Mouse (Mus musculus): Measurements from ENCODE around the gene Slc36a3. TPM values are rescaled to one million over a fixed set of nuclear protein-coding genes. Genes with fewer than 3 reads are reported as not detected.

Slc36a3 gene
- polyA plus RNA-seq, 1 experiment from 2014 or later, result not detected

DNA sequence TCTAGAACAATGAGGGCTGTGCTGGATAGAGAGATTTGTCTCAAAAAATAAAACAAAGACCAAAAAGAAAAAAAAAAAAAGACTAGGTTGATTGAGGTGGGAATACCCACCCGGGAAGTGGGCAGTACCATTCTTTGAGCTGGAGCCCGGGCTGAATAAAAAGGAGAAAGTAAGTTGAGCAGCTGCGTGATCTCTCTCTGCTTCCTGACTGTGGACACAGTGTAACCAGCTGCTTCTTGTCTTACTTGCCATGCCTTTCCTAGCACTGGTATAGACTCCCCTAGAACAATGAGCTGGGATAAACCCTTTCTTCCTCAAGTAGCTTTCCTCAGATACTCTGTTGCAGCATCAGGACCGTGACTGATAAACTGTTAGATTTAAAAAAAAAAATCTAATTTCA lies 10.0 kb downstream of the Slc36a3 start:
- H3K27me3 ChIP-seq, result no peaks in the 10 kb centered on the region
- H3K9ac ChIP-seq, result no peak overlapping the region
- no peak for ATAC-seq (ENCODE audit: insufficient number of reproducible peaks, low FRiP score, low TSS enrichment, low read depth)
- no peak overlapping the region for H3K4me3 ChIP-seq (replicated peaks)
- no peak overlapping the region for H3K4me2 ChIP-seq (replicated peaks)
- no peaks in the 10 kb centered on the region for H3K36me3 ChIP-seq
- no peaks in the 10 kb centered on the region for H3K9me3 ChIP-seq (replicated peaks)
- H3K4me1 ChIP-seq, result no peaks in the 10 kb centered on the region
- no peak overlapping the region for H3K27ac ChIP-seq (replicated peaks)
- WGBS, result 79% methylated on average over 4 of the region's 4 CpGs

DNA sequence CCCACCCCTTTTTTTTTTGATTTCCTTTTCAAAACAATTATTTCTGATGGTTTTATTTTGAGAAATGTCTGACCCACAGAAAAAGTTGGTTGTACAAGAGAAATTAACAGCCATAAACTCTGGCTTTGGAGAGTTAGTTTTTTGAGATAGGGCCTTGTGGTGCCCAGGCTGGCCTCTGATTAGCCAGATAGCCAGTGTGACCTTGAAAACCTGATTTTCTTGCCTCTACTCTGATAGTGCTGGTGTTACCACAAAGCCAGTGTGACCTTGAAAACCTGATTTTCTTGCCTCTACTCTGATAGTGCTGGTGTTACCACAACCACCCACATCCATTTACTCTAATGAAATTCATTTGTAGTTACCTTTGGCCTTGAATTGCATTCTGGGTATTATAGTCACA lies 13.9 kb downstream of the Slc36a3 start:
- H3K4me3 ChIP-seq (replicated peaks), result no peak overlapping the region
- H3K4me1 ChIP-seq, result no peaks in the 10 kb centered on the region
- no peak overlapping the region for H3K4me2 ChIP-seq (replicated peaks)
- no peak overlapping the region for H3K9ac ChIP-seq
- H3K9me3 ChIP-seq (replicated peaks), result no peaks in the 10 kb centered on the region
- H3K36me3 ChIP-seq, result no peaks in the 10 kb centered on the region
- no peaks in the 10 kb centered on the region for H3K27me3 ChIP-seq
- ATAC-seq (ENCODE audit: insufficient number of reproducible peaks, low FRiP score, low TSS enrichment, low read depth), result no peak
- no peak overlapping the region for H3K27ac ChIP-seq (replicated peaks)

DNA sequence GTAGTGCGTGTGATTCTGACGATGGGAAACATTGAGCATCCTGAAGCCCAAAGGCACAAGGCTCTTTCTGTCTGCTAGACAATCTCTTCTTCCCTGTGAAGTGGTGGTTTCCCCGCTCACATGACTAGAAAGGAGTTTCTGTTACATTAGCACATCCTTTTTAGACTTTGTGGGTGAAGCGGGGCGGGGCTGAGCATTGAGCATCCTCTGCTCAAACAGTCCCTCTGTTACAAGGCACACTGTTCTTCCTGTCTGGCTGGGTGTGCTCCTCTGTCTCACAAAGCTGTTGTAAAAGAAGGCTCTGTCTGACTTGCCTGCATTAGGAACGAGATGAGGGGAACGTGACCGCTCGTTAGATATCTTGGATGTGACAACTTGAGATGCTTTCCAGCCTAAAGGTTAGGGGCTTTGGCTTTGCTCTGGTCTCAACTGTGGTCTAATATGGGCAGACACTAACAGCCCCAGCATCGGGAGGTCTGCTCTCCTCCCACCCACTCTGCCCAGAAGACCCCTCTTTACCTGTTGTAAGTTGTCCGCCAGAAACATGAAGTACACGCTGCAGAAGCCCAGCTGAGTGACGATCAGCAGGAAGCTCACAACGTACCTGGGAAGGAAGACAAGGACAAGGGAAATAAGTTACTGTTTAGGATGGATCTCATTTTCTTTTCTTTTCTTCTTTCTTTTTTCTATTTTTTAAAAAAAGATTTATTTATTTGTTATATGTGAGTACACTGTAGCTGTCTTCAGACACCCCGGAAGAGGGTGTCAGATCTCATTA lies 14.5 kb downstream of the Slc36a3 start:
- H3K27me3 ChIP-seq, result no peaks in the 10 kb centered on the region
- no peaks in the 10 kb centered on the region for H3K4me1 ChIP-seq
- ATAC-seq (ENCODE audit: insufficient number of reproducible peaks, low FRiP score, low TSS enrichment, low read depth), result no peak
- H3K9me3 ChIP-seq (replicated peaks), result no peaks in the 10 kb centered on the region
- no peak overlapping the region for H3K9ac ChIP-seq
- H3K27ac ChIP-seq (replicated peaks), result no peak overlapping the region
- no peaks in the 10 kb centered on the region for H3K36me3 ChIP-seq
- WGBS, result 62% methylated on average over 15 of the region's 15 CpGs
- no peak overlapping the region for H3K4me3 ChIP-seq (replicated peaks)
- no peak overlapping the region for H3K4me2 ChIP-seq (replicated peaks)

DNA sequence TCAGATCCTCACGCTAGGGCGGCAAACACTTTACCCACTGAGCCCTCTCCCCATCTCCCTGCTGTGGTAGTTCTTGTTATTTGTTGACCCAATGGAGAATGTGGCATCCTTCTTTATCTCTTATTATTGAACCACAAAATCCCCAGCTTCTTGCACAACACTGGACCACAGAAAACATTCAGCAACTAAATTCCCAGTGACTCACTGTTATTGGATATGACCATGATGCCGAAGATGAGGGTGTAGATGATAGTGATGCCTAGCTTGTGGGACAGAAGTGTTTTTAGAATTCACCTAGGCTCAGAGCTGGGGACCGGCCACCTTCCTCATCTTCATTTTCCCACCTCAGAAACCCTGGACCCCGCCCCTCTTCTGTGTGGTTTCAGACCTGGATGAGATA lies 16.6 kb downstream of the Slc36a3 start:
- Histone ChIP-seq H3K4me2 (replicated peaks) (no peak overlapping the region), H3K27me3 (no peaks in the 10 kb centered on the region), H3K4me1 (no peaks in the 10 kb centered on the region), H3K9me3 (replicated peaks) (no peaks in the 10 kb centered on the region), H3K36me3 (no peaks in the 10 kb centered on the region), H3K4me3 (replicated peaks) (no peak overlapping the region), H3K9ac (no peak overlapping the region), H3K27ac (replicated peaks) (no peak overlapping the region)
- 88% methylated on average over 5 of the region's 5 CpGs for WGBS
- ATAC-seq (ENCODE audit: insufficient number of reproducible peaks, low FRiP score, low TSS enrichment, low read depth), result no peak

DNA sequence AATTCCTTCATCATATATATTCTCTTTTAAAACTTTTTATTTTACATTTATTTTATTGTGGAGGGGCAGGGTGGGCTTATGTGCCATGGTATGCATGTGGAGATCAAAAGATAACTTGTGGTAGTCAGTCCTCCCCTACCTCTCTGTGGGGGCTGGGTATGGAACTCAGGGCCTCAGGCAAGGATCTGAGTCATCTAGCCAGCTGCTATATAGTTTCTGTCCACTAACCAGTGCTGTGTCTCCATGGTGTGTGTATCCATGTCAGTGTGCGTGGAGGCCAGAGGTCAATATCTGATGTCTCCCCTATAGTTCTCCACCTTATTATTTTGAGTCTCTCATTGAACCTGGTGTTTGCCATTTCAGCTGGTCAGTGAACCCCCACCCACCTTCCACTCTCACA lies 17.1 kb downstream of the Slc36a3 start:
- no peak overlapping the region for H3K4me2 ChIP-seq (replicated peaks)
- no peaks in the 10 kb centered on the region for H3K36me3 ChIP-seq
- no peaks in the 10 kb centered on the region for H3K4me1 ChIP-seq
- WGBS, result 87% methylated on average over 1 of the region's 1 CpGs
- no peaks in the 10 kb centered on the region for H3K27me3 ChIP-seq
- no peak overlapping the region for H3K4me3 ChIP-seq (replicated peaks)
- H3K9me3 ChIP-seq (replicated peaks), result no peaks in the 10 kb centered on the region
- H3K9ac ChIP-seq, result no peak overlapping the region
- no peak for ATAC-seq (ENCODE audit: insufficient number of reproducible peaks, low FRiP score, low TSS enrichment, low read depth)
- no peak overlapping the region for H3K27ac ChIP-seq (replicated peaks)

DNA sequence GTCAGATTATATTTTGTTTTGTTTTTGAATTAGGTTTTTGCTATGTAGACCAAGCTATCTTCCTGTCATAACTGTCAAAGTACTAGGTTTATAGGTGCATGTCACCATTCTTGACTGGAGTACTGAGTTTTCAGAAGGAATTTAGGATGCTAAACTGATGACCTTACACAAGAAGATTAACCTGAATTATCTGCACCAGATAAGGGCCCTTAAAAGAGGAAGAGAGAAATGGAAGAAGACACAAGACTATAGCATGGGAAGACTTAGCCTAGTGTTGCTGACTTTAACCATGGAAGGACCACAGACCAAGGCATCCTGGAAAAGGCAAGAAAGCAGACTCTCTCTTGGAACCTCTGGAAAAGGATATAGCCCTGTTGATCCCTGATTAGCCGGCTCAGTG lies 18.3 kb downstream of the Slc36a3 start:
- no peak for ATAC-seq (ENCODE audit: insufficient number of reproducible peaks, low FRiP score, low TSS enrichment, low read depth)
- Histone ChIP-seq H3K27me3 (no peaks in the 10 kb centered on the region), H3K9ac (no peak overlapping the region), H3K36me3 (no peaks in the 10 kb centered on the region), H3K4me2 (replicated peaks) (no peak overlapping the region), H3K4me3 (replicated peaks) (no peak overlapping the region), H3K27ac (replicated peaks) (no peak overlapping the region), H3K4me1 (no peaks in the 10 kb centered on the region), H3K9me3 (replicated peaks) (no peaks in the 10 kb centered on the region)
- 84% methylated on average over 1 of the region's 1 CpGs for WGBS

DNA sequence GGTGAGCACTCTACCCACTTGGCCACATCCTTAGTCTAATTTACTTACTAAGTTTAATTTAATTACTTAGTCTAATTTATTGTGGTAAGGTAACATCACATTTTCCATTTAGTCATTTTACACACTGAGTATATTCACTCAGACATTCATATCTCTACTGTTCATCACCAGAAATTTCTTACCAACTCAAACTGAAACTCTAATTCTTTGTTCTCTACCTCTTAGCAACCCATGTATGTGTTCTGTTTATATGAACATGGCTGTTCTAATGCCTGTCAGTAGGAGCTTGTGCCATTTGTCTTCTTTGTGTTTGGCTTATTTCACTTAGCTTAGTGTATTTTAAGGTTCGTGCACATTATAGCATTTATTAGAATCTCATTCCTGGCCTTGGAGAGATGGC lies 19.6 kb downstream of the Slc36a3 start:
- no peaks in the 10 kb centered on the region for H3K27me3 ChIP-seq
- no peaks in the 10 kb centered on the region for H3K36me3 ChIP-seq
- WGBS, result 69% methylated on average over 1 of the region's 1 CpGs
- no peak overlapping the region for H3K4me3 ChIP-seq (replicated peaks)
- no peak overlapping the region for H3K27ac ChIP-seq (replicated peaks)
- H3K4me1 ChIP-seq, result no peaks in the 10 kb centered on the region
- no peak for ATAC-seq (ENCODE audit: insufficient number of reproducible peaks, low FRiP score, low TSS enrichment, low read depth)
- no peak overlapping the region for H3K4me2 ChIP-seq (replicated peaks)
- H3K9me3 ChIP-seq (replicated peaks), result no peaks in the 10 kb centered on the region
- no peak overlapping the region for H3K9ac ChIP-seq

DNA sequence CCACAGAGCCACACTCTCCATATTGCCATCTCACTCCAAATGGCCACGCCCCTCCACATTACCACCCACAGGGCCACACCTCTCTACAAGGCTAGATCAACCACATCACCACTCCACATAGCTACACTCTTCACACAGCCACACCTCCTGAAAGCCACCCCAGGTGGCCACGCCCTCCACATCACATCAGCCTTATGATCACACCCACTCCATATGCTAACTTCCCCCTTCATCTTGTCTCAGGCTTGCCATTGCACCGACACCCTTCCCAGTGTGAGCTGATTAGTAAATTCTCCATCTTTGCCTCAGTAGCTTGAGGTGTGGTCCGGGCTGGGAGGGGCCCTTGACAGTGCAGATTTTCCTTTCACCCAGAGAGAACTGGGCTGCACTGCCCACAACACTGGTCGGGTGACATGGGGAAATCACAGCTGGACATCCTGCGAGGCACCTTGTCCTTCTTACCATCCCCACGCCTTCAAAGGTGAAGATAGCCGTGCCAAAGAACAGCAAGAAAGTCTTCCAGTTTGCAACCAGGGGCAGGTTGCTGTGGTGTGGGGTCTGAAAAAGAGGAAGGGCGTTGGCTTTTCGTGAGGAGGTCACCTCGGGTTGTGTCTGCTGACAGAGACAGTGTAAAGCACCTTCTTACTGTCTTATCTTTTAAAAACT lies 20.3 kb downstream of the Slc36a3 start:
- ATAC-seq (ENCODE audit: insufficient number of reproducible peaks, low FRiP score, low TSS enrichment, low read depth), result peak; percentile 51; the same call in 1 of the 2 replicates
- 83% methylated on average over 11 of the region's 11 CpGs for WGBS

DNA sequence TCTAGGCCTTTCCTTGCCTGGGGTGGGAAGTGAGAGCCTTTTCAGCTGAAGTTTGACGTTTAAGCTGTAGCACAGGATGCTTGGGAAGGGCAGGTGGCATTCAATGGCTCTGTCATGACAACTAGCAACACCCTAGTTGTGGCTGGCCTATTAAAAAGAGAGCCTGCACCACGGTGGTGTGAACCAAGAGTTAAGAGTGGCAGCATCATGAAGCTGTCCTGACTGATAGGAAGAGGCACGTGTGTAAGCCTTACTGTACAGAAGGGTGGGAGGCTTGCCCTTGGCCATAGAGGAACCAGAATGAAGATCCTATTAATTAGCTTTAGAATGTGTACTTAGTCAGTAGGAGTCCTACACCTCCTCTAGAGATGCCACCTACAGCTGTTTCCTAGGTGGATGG lies 23.1 kb downstream of the Slc36a3 start:
- H3K9me3 ChIP-seq (replicated peaks), result no peaks in the 10 kb centered on the region
- no peak overlapping the region for H3K4me3 ChIP-seq (replicated peaks)
- no peak overlapping the region for H3K4me2 ChIP-seq (replicated peaks)
- no peak overlapping the region for H3K9ac ChIP-seq
- no peak overlapping the region for H3K27ac ChIP-seq (replicated peaks)
- no peak for ATAC-seq (ENCODE audit: insufficient number of reproducible peaks, low FRiP score, low TSS enrichment, low read depth)
- 60% methylated on average over 3 of the region's 3 CpGs for WGBS
- H3K36me3 ChIP-seq, result no peaks in the 10 kb centered on the region
- no peaks in the 10 kb centered on the region for H3K27me3 ChIP-seq
- H3K4me1 ChIP-seq, result no peaks in the 10 kb centered on the region

More for the DNA sequence above, 20.3 kb downstream of the Slc36a3 start:
- Histone ChIP-seq H3K27ac (replicated peaks) (no peak overlapping the region), H3K4me3 (replicated peaks) (no peak overlapping the region), H3K4me1 (no peaks in the 10 kb centered on the region), H3K9me3 (replicated peaks) (no peaks in the 10 kb centered on the region), H3K27me3 (no peaks in the 10 kb centered on the region), H3K9ac (no peak overlapping the region), H3K36me3 (no peaks in the 10 kb centered on the region), H3K4me2 (replicated peaks) (no peak overlapping the region)

DNA sequence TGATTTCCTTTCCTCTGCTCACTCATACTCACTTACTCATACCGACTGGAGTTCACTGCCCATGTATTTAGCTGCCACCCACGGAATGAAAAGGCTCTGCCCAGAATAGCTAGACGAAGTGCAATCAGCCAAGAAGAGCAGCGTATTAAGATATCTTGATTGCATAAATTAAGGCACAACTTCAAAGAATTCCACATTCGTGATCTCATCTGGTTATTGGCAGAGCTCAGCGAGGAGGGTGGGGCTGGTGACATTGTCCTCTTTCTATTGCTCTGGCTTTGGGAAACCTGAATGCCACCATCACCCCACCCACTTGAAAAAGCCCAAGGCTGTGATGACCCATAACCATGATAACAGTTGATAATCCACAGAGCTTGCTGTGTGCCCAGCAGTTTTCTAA lies 23.6 kb downstream of the Slc36a3 start:
- Histone ChIP-seq H3K4me1 (no peaks in the 10 kb centered on the region), H3K9ac (no peak overlapping the region), H3K27ac (replicated peaks) (no peak overlapping the region), H3K9me3 (replicated peaks) (no peaks in the 10 kb centered on the region), H3K36me3 (no peaks in the 10 kb centered on the region), H3K4me3 (replicated peaks) (no peak overlapping the region), H3K4me2 (replicated peaks) (no peak overlapping the region), H3K27me3 (no peaks in the 10 kb centered on the region)
- ATAC-seq (ENCODE audit: insufficient number of reproducible peaks, low FRiP score, low TSS enrichment, low read depth), result no peak
- 57% methylated on average over 6 of the region's 6 CpGs for WGBS

DNA sequence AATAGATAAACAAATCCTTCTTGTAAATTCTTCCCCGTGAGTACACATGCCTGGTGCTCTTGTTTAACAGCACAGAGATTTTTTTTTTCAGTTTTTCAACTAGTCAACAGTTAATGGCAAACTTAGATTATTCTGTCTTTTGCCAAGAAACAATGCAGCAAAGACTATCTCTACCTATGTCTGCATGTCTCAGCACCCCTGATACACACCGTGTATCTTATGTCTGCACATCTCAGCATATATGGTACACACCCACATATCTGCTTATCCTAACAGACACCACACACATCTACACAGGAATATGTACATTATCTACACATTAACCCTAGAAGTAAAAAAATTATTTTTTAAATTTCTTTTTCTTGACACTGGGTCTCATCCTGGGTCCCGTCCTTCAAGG lies 24.8 kb downstream of the Slc36a3 start:
- H3K27ac ChIP-seq (replicated peaks), result no peak overlapping the region
- H3K4me3 ChIP-seq (replicated peaks), result no peak overlapping the region
- no peak for ATAC-seq (ENCODE audit: insufficient number of reproducible peaks, low FRiP score, low TSS enrichment, low read depth)
- no peaks in the 10 kb centered on the region for H3K9me3 ChIP-seq (replicated peaks)
- no peaks in the 10 kb centered on the region for H3K27me3 ChIP-seq
- no peaks in the 10 kb centered on the region for H3K36me3 ChIP-seq
- H3K4me1 ChIP-seq, result no peaks in the 10 kb centered on the region
- H3K4me2 ChIP-seq (replicated peaks), result no peak overlapping the region
- WGBS, result 75% methylated on average over 3 of the region's 3 CpGs
- no peak overlapping the region for H3K9ac ChIP-seq

DNA sequence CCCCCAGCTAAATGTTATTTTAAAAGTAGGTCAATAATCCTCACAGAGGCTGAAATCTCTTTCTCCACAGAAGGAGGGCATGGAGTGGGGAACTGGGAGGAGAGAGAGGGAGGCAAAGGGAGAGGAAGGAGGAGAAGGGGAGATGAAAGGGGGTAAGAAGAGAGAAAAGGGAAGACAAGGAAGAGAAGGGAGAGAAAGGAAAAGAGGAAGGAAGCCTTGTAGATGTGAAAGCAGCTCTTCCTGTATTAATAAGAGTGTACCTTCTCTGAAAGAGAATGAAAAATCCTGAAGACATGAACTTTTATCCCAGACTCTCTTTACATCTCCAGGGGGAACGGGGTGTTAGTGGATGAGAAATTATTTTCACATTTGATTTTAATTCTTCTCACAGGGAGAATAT lies 30.1 kb downstream of the Slc36a3 start:
- H3K9me3 ChIP-seq (replicated peaks), result no peaks in the 10 kb centered on the region
- H3K36me3 ChIP-seq, result no peaks in the 10 kb centered on the region
- no peaks in the 10 kb centered on the region for H3K27me3 ChIP-seq
- no peak overlapping the region for H3K4me3 ChIP-seq (replicated peaks)
- no peak overlapping the region for H3K27ac ChIP-seq (replicated peaks)
- H3K9ac ChIP-seq, result no peak overlapping the region
- no peak overlapping the region for H3K4me2 ChIP-seq (replicated peaks)
- ATAC-seq (ENCODE audit: insufficient number of reproducible peaks, low FRiP score, low TSS enrichment, low read depth), result no peak
- WGBS, result 75% methylated on average over 1 of the region's 1 CpGs
- H3K4me1 ChIP-seq, result no peaks in the 10 kb centered on the region

Measured in embryonic facial prominence, embryonic 15.5 days (tissue).